Comparison of ENCODE assay signal across 8 mouse cellular contexts in the genomic region with DNA sequence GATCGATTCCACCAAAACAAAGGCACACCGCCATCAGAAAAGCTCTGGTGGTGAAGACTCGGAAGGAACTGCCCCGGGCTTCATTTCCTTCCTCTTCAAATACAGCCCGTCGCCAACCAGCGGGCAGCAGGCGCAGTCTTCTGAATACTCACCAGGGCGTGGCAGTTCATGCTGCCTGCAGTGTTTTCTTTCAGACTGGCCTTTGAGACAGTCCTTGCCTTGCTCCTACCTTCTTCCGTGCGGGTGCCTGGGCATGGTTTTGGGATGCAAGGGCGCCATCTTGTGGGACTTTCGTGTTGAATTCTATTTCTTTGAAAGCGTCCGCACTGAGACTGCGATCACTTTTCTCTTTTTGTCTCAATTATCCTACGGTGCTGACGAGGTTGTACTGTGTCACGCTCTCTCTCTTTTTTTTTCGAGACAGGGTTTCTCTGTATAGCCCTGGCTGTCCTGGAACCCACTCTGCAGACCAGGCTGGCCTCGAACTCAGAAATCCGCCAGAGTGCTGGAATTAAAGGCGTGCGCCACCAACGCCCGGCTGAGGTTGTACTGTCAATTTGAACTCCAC. TPM values are rescaled to one million over a fixed set of nuclear protein-coding genes. Genes with fewer than 3 reads are reported as not detected.
DNase-seq lines count a peak whose midpoint lies in the region; ATAC-seq and TF ChIP-seq lines count a peak whose summit lies in the region.

No protein-coding gene starts in this region.

- no peaks in the 10 kb centered on the region for H3K9me3 ChIP-seq in heart, embryonic 14.5 days (ENCODE audit: control insufficient read depth, low read length)
- H3K9me3 ChIP-seq in liver, embryonic 14.5 days (ENCODE audit: control insufficient read depth, low read length), result no peaks in the 10 kb centered on the region
- no peaks in the 10 kb centered on the region for H3K9me3 ChIP-seq in stomach, embryonic 15.5 days

- H3K4me1 ChIP-seq in heart, embryonic 14.5 days (ENCODE audit: control insufficient read depth in 2 of 2, insufficient read depth in 2 of 2, low read length in 2 of 2), result no peaks in the 10 kb centered on the region; a peak in 1 of 4 replicates
- peaks cover 0 to 15% of the 10 kb centered on the region in 2 experiments; a peak in 2 of 4 replicates for H3K4me1 ChIP-seq in liver, embryonic 14.5 days (replicated peaks; ENCODE audit: control insufficient read depth in 2 of 2, insufficient read depth in 2 of 2, low read length in 1 of 2)
- no peaks in the 10 kb centered on the region for H3K4me1 ChIP-seq in stomach, embryonic 15.5 days

- peaks cover 3% of the 10 kb centered on the region; the same call in 1 of the 2 replicates for H3K36me3 ChIP-seq in heart, embryonic 14.5 days (ENCODE audit: control insufficient read depth, insufficient read depth, low read length)
- H3K36me3 ChIP-seq in liver, embryonic 14.5 days (replicated peaks; ENCODE audit: control insufficient read depth, insufficient read depth, low read depth), result no peaks in the 10 kb centered on the region
- no peaks in the 10 kb centered on the region for H3K36me3 ChIP-seq in stomach, embryonic 15.5 days

- peak overlapping the region in 1 of 2 experiments; percentile 4; a peak in 1 of 4 replicates for H3K27ac ChIP-seq in heart, embryonic 14.5 days (replicated peaks in 1 of 2; ENCODE audit: control insufficient read depth in 1 of 2, insufficient read depth in 1 of 2, low read depth in 2 of 2, low read length in 2 of 2)
- no peak overlapping the region for H3K27ac ChIP-seq in liver, embryonic 14.5 days
- H3K27ac ChIP-seq in stomach, embryonic 15.5 days, result 0 out of 2 replicates have a peak overlapping the region, but pooled peaks have one; percentile 3

- H3K27me3 ChIP-seq in heart, embryonic 14.5 days (ENCODE audit: control insufficient read depth, insufficient read depth, low read length), result no peaks in the 10 kb centered on the region
- H3K27me3 ChIP-seq in liver, embryonic 14.5 days (ENCODE audit: control insufficient read depth, insufficient read depth, low read length), result no peaks in the 10 kb centered on the region
- no peaks in the 10 kb centered on the region for H3K27me3 ChIP-seq in stomach, embryonic 15.5 days (replicated peaks)

- 22% methylated on average over 26 of the region's 26 CpGs for WGBS in heart, embryonic 14.5 days
- WGBS in liver, embryonic 14.5 days (ENCODE audit: insufficient replicate concordance), result 18% methylated on average over 26 of the region's 26 CpGs
- WGBS in stomach, embryonic 15.5 days, result 22% methylated on average over 26 of the region's 26 CpGs

- peak; percentile 82 to 87 for DNase-seq in CD8-positive naive resting alpha-beta T cell, adult 2 months (ENCODE audit: low read depth in 2 of 2, low spot score in 2 of 2)
- DNase-seq in c-Kit-negative CD71-positive TER-119-positive erythroid progenitor cells, embryonic 14.5 days (ENCODE audit: low read depth, low spot score), result peak; percentile 69
- DNase-seq in fibroblast of lung, adult 2 months (ENCODE audit: low read depth), result peak; percentile 75
- peak; percentile 90 for DNase-seq in kidney, postnatal 10 days
- peak; percentile 68 to 81 (median 75) for DNase-seq in liver, embryonic 14.5 days (ENCODE audit: low read depth in 3 of 3, low spot score in 3 of 3)
- DNase-seq in neural tube, embryonic 10.5 days (ENCODE audit: extremely low spot score, low spot score), result peak; percentile 82

- ATAC-seq in heart, embryonic 14.5 days (ENCODE audit: insufficient number of reproducible peaks, insufficient read depth, low FRiP score, low read depth), result peak; percentile 75
- ATAC-seq in liver, embryonic 14.5 days (ENCODE audit: insufficient read depth), result peak; percentile 86
- ATAC-seq in stomach, embryonic 15.5 days (ENCODE audit: insufficient read depth, low FRiP score, low read depth), result peak; percentile 94

- peak overlapping the region; percentile 51 for H3K4me2 ChIP-seq in heart, embryonic 14.5 days (ENCODE audit: low read length)
- peak overlapping the region; percentile 61 for H3K4me2 ChIP-seq in liver, embryonic 14.5 days (ENCODE audit: low read depth)
- peak overlapping the region; percentile 59 for H3K4me2 ChIP-seq in stomach, embryonic 15.5 days

- peak overlapping the region; percentile 51 for H3K9ac ChIP-seq in heart, embryonic 14.5 days (ENCODE audit: low read length)
- peak overlapping the region; percentile 43 for H3K9ac ChIP-seq in liver, embryonic 14.5 days (replicated peaks)
- H3K9ac ChIP-seq in stomach, embryonic 15.5 days, result no peak overlapping the region

- TF ChIP-seq CTCF in liver, embryonic 14.5 days (IDR thresholded peaks at IDR 0.05; ENCODE audit: low read depth), result peak; percentile 88

- peak overlapping the region; percentile 16 to 34 for H3K4me3 ChIP-seq in heart, embryonic 14.5 days (ENCODE audit: control insufficient read depth in 1 of 2, insufficient read depth in 1 of 2, low read depth in 1 of 2, low read length in 2 of 2)
- peak overlapping the region; percentile 3 to 35; a peak in 3 of 4 replicates for H3K4me3 ChIP-seq in liver, embryonic 14.5 days (ENCODE audit: insufficient read depth in 1 of 2, low read depth in 2 of 2, low read length in 2 of 2)
- H3K4me3 ChIP-seq in stomach, embryonic 15.5 days (replicated peaks), result peak overlapping the region; percentile 32

- no peak for TF ChIP-seq EP300 in liver, embryonic 14.5 days (IDR thresholded peaks at IDR 0.05; ENCODE audit: low read depth)

RNA-seq across cellular contexts. Expression of gene Zdhhc20, which starts 20.5 kb away (rescaled TPM):
- 31.3 and 38.0 TPM in 2 replicates for polyA plus RNA-seq in heart, embryonic 14.5 days (2014; fragmentation: Nextera tagmentation; extraction: Ambion mirVana)
- 1.9 and 3.4 TPM in 2 replicates for polyA plus RNA-seq in liver, embryonic 14.5 days (2012; rRNA removed)
- polyA plus RNA-seq in liver, embryonic 14.5 days (2014; fragmentation: Nextera tagmentation; extraction: Ambion mirVana), result 6.6 and 7.6 TPM in 2 replicates
- 58.9 and 71.9 TPM in 2 replicates for polyA plus RNA-seq in stomach, embryonic 15.5 days (2015; fragmentation: Nextera tagmentation; extraction: Ambion mirVana)
